Mouse (Mus musculus): ENCODE results near the gene Fbxo21. TPM values are rescaled to one million over a fixed set of nuclear protein-coding genes. Genes with fewer than 3 reads are reported as not detected.

Fbxo21 gene
- total RNA-seq, 2 experiments from 2014 or later: 110 to 111 TPM

Other genes with a start within 250 kb of the Fbxo21 start
- 10 to 100 TPM; 26.0 to 31.0 TPM for gene Nos1, start 195.7 kb upstream of the Fbxo21 start, total RNA-seq (2021)
- 10 to 100 TPM; 83.4 to 97.3 TPM for gene Tesc, start 51.0 kb downstream of the Fbxo21 start, total RNA-seq (2021)
- gene Fbxw8, start 178.7 kb downstream of the Fbxo21 start, total RNA-seq (2021): 10 to 100 TPM; 31.4 to 34.7 TPM
- gene Hrk, start 187.9 kb downstream of the Fbxo21 start, total RNA-seq (2021): 10 to 100 TPM; 28.3 to 30.3 TPM